Mouse (Mus musculus): ENCODE measurements around the gene Sema4c.

GRCm38 (mm10) chr1:36522210-36522609 lies 35.9 kb downstream of the Sema4c start:
- TF ChIP-seq POLR2AphosphoS2 (IDR thresholded peaks at IDR 0.05; ENCODE audit: insufficient read length, low read depth) = no peak
- no peak for TF ChIP-seq POLR2A (IDR thresholded peaks at IDR 0.05; ENCODE audit: insufficient read length, low read depth)

Data from myocyte (in vitro differentiated cells).